ENCODE assay signal across 17 mouse cellular contexts in genomic region chr2:140293820-140294219, GRCm38 (mm10).
DNase-seq lines count a peak whose midpoint lies in the region.
"Had no signal": no experiment of that assay in that cellular context is flagged by ENCODE, and none has a peak within 500 bp of the region (broad histone marks: within the 10 kb centered on the region; RNA-seq: fewer than 3 reads in every experiment).

No protein-coding gene starts in this region.

- peak; percentile 12 for DNase-seq in layer of hippocampus, adult 11-12 months (ENCODE audit: low spot score)
- DNase-seq in layer of hippocampus, postnatal 36 days = no peak
- DNase-seq in left cerebral cortex, adult 11 months (ENCODE audit: low spot score) = peak; percentile 18
- DNase-seq in left cerebral cortex, adult 8-10 months (ENCODE audit: low spot score in 2 of 2) = no peak
- peak; percentile 85 for DNase-seq in brain, adult 2 months (ENCODE audit: low read depth, low spot score)
- no peak for DNase-seq in urinary bladder, postnatal 25 days (ENCODE audit: low spot score)
- DNase-seq: adrenal gland, postnatal 10 days; adrenal gland, postnatal 36 days; B cell, adult 2 months; cerebellum, adult 11 months; cerebellum, adult 2 months; cerebellum, adult 9-11 months; cerebellum, postnatal 36 days; embryo, embryonic 11 days; gastrocnemius, adult 2 months; gastrocnemius, postnatal 14 days; heart, adult 11 months had no signal

Comparison
In these comparisons a context has a peak if more than half of its experiments do, and no peak if none do; other contexts are left out.
1. DNase-seq: peak in layer of hippocampus, adult 11-12 months (single experiment), left cerebral cortex, adult 11 months (single experiment) and brain, adult 2 months (single experiment); none in layer of hippocampus, postnatal 36 days (0 of 2), left cerebral cortex, adult 8-10 months (0 of 2) and urinary bladder, postnatal 25 days (single experiment).